Mouse (Mus musculus): ENCODE results near the gene Olfr202. TPM values are rescaled to one million over a fixed set of nuclear protein-coding genes. Genes with fewer than 3 reads are reported as not detected.
"Not testable (repeated sequence)": the region's sequence is repeated elsewhere in the genome, so short reads cannot be mapped to it uniquely, and the experiment has no call there.

The Olfr202 gene
- not detected for total RNA-seq (2021)

DNA sequence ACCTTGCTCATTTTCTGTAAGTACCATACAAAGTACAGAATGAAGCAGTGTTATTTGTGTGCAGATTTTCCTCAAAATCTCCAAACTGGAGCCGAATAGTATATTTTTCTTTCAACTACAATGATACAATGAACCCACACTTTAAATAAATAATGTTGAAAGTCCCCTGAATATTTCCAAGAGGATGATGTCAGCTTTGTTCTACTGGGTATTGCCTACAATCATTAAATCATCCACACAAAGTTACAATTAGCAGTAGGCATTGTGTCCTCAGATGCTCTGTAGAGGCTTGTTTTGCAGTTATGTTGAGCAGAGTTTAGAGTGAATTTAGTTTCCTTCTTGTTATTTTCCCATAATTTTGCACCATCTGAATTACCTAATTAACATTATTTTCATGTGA lies at the start of gene Olfr202:
TSS of gene Olfr202 (minus strand) at position 101 of the 400 bp plus-strand sequence.
- intact Hi-C loops (cut with DNase I) = no loop called here
- DNase-seq = no peak

DNA sequence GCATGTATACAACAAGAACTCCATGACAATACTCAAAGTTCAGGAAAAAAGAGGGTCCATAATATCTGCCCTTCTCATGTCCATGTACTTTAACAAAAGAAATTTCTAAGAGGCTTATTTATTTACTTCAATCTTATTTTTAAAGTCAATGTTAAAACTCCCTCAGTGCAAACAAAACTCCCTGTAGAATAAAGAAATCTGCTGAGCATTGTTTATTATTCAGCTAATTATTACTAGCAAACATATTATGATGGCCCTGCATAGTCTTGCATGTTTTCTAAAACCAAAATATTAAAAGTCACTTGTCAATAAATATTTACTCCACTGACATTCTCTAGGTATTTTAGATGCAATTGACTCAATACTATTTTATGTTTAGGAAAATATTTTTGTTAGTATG lies 44.4 kb upstream of the Olfr202 start, which contains the start of gene Olfr205:
TSS of gene Olfr205 (minus strand) at position 101 of the 400 bp plus-strand sequence.
- intact Hi-C loops (cut with DNase I) = no loop called here
- DNase-seq = no peak

DNA sequence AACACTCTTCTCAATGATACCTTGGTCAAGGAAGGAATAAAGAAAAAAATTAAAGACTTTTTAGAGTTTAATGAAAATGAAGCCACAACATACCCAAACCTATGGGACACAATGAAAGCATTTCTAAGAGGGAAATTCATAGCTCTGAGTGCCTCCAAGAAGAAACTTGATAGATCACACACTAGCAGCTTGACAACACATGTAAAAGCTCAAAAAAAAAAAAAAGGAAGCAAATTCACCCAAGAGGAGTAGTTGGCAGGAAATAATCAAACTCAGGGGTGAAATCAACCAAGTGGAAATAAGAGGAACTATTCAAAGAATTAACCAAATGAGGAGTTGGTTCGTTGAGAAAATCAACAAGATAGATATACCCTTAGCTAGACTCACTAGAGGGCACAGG lies 36.7 kb upstream of the Olfr202 start:
- intact Hi-C loops (cut with DNase I); DNase-seq: not testable (repeated sequence)

DNA sequence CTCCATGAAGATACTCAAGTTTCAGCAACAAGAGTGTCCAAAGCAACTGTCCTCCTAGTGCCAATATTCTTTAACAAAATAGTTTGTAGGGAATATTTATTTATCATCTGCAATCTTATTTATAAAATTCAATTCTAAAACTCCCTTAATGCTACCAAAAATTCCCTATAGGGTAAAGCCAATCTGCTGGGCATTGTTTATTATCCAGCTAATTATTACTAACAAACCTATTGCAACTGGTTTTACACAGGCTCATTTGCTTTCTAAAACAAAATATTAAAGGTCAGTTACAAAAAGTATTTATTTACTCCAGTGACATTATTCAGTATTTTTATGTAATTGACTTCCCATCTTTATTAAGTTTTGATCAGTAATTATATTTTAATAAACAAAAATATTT lies 31.6 kb upstream of the Olfr202 start, which contains the start of gene Olfr204:
TSS of gene Olfr204 (minus strand) at position 101 of the 400 bp plus-strand sequence.
- intact Hi-C loops (cut with DNase I) = no loop called here
- no peak for DNase-seq

DNA sequence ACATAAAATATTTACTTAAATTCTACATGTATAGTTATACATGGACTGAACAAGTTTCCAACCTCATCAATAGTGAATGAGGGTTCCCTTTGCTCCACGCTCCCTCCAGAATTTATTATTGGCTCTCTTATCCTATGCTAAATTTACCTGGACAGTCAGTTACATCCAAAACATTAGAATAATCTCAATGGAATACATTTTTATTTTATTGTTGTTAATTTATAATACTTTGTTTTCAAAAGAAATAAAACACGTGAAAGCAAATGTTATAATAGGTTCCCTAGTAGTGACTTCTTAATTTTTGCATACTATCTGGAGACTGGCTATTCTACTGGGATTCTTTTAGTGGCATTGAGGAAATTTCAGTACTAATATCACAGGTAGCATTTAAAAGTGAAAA lies 12.0 kb upstream of the Olfr202 start, which contains the start of gene Olfr203:
TSS of gene Olfr203 (plus strand) at position 301 of the 400 bp plus-strand sequence.
- intact Hi-C loops (cut with DNase I) = no loop called here
- no peak for DNase-seq

DNA sequence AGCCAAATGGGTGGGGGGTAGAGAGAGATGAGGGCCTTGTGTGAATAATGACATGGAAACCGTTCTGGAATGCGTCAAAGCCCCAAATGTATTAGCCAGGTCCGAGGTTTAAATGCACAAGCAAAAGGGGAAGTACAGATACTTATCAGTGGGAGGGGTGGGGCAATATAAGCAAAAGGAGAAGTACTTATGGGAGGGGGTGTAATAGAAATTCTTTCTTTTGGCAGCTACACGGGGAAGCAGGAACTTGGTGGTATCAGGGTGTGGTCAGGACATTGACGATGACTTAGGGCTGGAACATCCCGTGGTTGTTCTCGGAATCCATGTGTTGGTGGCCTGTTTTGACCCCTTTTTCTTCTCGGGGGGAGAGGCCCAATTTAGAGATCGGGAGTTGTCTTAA lies 983 bp upstream of the Olfr202 start:
- intact Hi-C loops (cut with DNase I); DNase-seq: not testable (repeated sequence)

DNA sequence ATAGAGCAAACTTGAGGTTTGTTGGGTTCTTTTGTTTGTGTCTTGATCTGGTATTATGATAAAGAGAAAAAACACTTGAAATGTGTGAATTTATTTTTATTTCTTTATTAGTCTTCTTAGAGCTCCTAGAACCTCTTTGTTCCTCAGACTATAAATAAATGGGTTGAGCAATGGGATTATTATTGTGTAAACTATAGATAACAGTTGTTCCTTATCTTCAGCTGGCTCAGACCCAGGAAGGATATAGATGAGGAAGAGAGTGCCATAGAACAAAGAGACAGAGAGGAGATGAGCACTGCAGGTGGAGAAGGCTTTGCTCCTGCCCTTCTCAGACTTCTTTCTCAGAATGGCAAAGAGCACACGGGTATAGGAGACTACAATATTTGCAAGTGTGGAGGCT lies 3.1 kb downstream of the Olfr202 start:
- DNase-seq = no peak
- intact Hi-C loops (cut with DNase I) = no loop called here

DNA sequence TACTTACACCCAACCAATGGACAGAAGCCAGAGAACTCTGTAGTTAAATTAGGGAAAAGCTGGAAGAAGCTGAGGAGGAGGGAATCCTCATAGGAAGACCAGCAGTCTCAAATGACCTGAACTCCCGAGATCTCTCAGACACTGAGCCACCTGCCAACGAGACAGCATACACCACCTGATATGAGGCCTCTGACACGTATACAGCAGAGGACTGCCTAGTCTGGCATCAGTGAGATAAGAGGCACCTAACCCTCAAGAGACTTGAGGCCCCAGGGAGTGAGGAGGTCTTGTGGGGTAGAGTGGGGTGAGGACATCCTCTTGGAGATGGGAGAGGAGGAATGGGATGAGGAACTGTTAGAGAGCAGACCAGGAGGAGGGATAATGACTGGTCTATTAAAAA lies 6.1 kb downstream of the Olfr202 start:
- intact Hi-C loops (cut with DNase I) = no loop called here
- DNase-seq = no peak

DNA sequence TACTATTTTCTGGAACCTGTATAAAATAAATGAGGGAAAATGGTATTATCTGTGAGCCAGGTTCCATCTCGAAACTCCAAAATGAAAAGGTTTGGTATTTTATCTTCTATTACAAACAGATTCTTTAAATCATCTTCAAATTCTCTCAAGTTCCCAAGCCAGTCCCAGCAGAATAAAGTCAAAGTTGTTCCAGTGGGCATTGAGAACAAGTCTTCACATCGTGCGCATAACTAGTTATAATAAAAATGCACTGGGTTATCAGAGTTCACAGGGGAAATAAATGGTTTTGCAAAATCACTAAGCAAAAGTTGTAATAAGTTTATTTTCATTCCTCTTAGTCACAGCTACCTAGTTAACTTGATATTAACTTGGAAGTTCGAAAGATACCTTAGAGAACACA lies 14.1 kb downstream of the Olfr202 start, which contains the start of gene Olfr201:
TSS of gene Olfr201 (minus strand) at position 101 of the 400 bp plus-strand sequence.
- DNase-seq; intact Hi-C loops (cut with DNase I): not testable (repeated sequence)

DNA sequence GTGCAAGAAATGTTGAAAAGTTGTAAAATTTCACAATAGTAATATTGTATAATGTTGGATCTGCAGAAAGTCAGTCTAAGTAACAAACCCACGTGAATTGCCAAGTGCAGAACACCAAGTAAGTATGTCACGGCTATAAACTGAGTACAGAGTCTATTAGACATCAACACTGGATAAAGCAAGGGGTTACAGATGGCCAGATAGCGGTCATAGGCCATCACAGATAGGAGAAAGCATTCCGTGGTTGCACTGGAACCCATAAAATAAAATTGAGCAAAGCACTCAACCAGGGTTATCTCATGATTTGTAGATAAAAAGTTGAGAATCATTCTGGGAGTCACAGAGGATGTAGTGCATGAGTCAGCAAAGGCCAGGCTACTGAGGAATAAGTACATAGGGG lies 17.5 kb downstream of the Olfr202 start:
- intact Hi-C loops (cut with DNase I); DNase-seq: not testable (repeated sequence)

DNA sequence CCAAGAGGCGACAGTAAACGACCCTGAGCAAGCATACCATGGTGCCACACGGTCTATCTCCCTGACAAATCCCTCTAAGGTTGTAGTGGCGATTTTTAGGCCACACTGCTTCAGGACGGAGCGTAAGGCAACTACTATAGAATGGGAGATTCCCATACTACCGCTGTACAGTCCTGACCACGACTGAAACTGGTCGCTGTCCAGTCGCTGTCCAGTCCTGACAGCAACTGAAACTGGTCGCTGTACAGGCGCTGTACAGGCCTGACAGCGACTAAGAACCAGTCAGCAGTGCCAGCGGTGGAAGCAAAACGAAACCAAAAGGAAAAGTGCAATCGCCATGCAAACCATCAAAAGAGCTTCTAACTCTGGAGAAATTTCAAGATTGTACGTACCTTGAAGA lies 36.9 kb downstream of the Olfr202 start:
- intact Hi-C loops (cut with DNase I) = loop anchor here (2.0 kb wide), 1 partner anchor 49 kb away; no protein-coding TSS in a partner anchor
- no peak for DNase-seq

Other genes with a start within 250 kb of the Olfr202 start
- gene Olfr187, start 247.0 kb downstream of the Olfr202 start, total RNA-seq (2021) = not detected
- not detected for gene Olfr190, start 208.8 kb downstream of the Olfr202 start, total RNA-seq (2021)
- not detected for gene Olfr191, start 197.0 kb downstream of the Olfr202 start, total RNA-seq (2021)
- not detected for gene Olfr193, start 174.9 kb downstream of the Olfr202 start, total RNA-seq (2021)
- not detected for gene Olfr194, start 165.7 kb downstream of the Olfr202 start, total RNA-seq (2021)
- gene Olfr195, start 139.7 kb downstream of the Olfr202 start, total RNA-seq (2021) = not detected
- gene Olfr196, start 116.3 kb downstream of the Olfr202 start, total RNA-seq (2021) = not detected
- gene Olfr198, start 83.3 kb downstream of the Olfr202 start, total RNA-seq (2021) = not detected
- gene Olfr199, start 67.0 kb downstream of the Olfr202 start, total RNA-seq (2021) = not detected
- gene Olfr201, start 14.2 kb downstream of the Olfr202 start, total RNA-seq (2021) = not detected
- gene Olfr203, start 12.1 kb upstream of the Olfr202 start, total RNA-seq (2021) = not detected
- gene Olfr204, start 31.5 kb upstream of the Olfr202 start, total RNA-seq (2021) = not detected
- not detected for gene Olfr205, start 44.3 kb upstream of the Olfr202 start, total RNA-seq (2021)
- not detected for gene Olfr206, start 62.5 kb upstream of the Olfr202 start, total RNA-seq (2021)
- gene Olfr209, start 77.2 kb upstream of the Olfr202 start, total RNA-seq (2021) = not detected
- not detected for gene Gabrr3, start 120.5 kb upstream of the Olfr202 start, total RNA-seq (2021)
- 10 to 100 TPM; 11.7 to 15.3 TPM for gene Riox2, start 185.0 kb upstream of the Olfr202 start, total RNA-seq (2021)

All from heart, postnatal 10 days (tissue).